Mouse (Mus musculus): ENCODE results near the gene Atp2b4. TPM values are rescaled to one million over a fixed set of nuclear protein-coding genes. Genes with fewer than 3 reads are reported as not detected.

Atp2b4 gene
- total and polyA plus RNA-seq, 3 experiments, result 18.8 to 21.1 TPM; not detected in 1

GRCm38 (mm10) chr1:133843370-133843769 is 42.5 kb upstream of the Atp2b4 start:
- Histone ChIP-seq H3K27me3 (ENCODE audit: control insufficient read depth in 1 of 2, insufficient read depth in 2 of 2, low read length in 2 of 2) (peaks cover 0 to 1% of the 10 kb centered on the region in 2 experiments), H3K4me1 (ENCODE audit: control insufficient read depth in 1 of 2, insufficient read depth in 2 of 2, low read length in 2 of 2) (no peaks in the 10 kb centered on the region), H3K27ac (ENCODE audit: control insufficient read depth, low read depth, low read length) (no peak overlapping the region), H3K79me2 (ENCODE audit: control insufficient read depth, insufficient read depth, low read length, poor library complexity) (no peaks in the 10 kb centered on the region), H3K36me3 (ENCODE audit: control insufficient read depth in 1 of 2, insufficient read depth in 2 of 2, low read length in 2 of 2) (no peaks in the 10 kb centered on the region), H3K4me3 (ENCODE audit: control insufficient read depth in 1 of 2, insufficient read depth in 1 of 2, low read depth in 2 of 2, low read length in 2 of 2) (no peak overlapping the region), H3K9ac (ENCODE audit: control insufficient read depth, low read depth, low read length, poor library complexity, severe bottlenecking) (no peak overlapping the region), H3K9me3 (replicated peaks; ENCODE audit: insufficient read depth, low read length) (no peaks in the 10 kb centered on the region)
- TF ChIP-seq ZC3H11A (IDR thresholded peaks at IDR 0.05; ENCODE audit: low read depth, low read length), result no peak
- no peak for TF ChIP-seq GABPA (IDR thresholded peaks at IDR 0.05; ENCODE audit: low read depth, low read length)
- no peak for TF ChIP-seq RCOR1 (IDR thresholded peaks at IDR 0.05; ENCODE audit: low read depth, low read length)
- no peak for DNase-seq (ENCODE audit: low read depth, low spot score)

GRCm38 (mm10) chr1:133842074-133842725 is 41.4 kb upstream of the Atp2b4 start:
- no peak for DNase-seq (ENCODE audit: low read depth, low spot score)
- no peak overlapping the region for H3K9ac ChIP-seq (ENCODE audit: control insufficient read depth, low read depth, low read length, poor library complexity, severe bottlenecking)

GRCm38 (mm10) chr1:133841171-133841926 is 40.5 kb upstream of the Atp2b4 start:
- Histone ChIP-seq H3K27me3 (ENCODE audit: control insufficient read depth in 1 of 2, insufficient read depth in 2 of 2, low read length in 2 of 2) (peaks cover 0 to 1% of the 10 kb centered on the region in 2 experiments), H3K79me2 (ENCODE audit: control insufficient read depth, insufficient read depth, low read length, poor library complexity) (no peaks in the 10 kb centered on the region), H3K9me3 (replicated peaks; ENCODE audit: insufficient read depth, low read length) (no peaks in the 10 kb centered on the region), H3K27ac (ENCODE audit: control insufficient read depth, low read depth, low read length) (no peak overlapping the region), H3K36me3 (ENCODE audit: control insufficient read depth in 1 of 2, insufficient read depth in 2 of 2, low read length in 2 of 2) (no peaks in the 10 kb centered on the region), H3K4me1 (ENCODE audit: control insufficient read depth in 1 of 2, insufficient read depth in 2 of 2, low read length in 2 of 2) (no peaks in the 10 kb centered on the region), H3K9ac (ENCODE audit: control insufficient read depth, low read depth, low read length, poor library complexity, severe bottlenecking) (no peak overlapping the region), H3K4me3 (ENCODE audit: control insufficient read depth in 1 of 2, insufficient read depth in 1 of 2, low read depth in 2 of 2, low read length in 2 of 2) (no peak overlapping the region)
- TF ChIP-seq TAL1 (IDR thresholded peaks at IDR 0.05; ENCODE audit: low read length), result no peak
- DNase-seq (ENCODE audit: low read depth, low spot score), result no peak

More at GRCm38 (mm10) chr1:133842074-133842725, 41.4 kb upstream of the Atp2b4 start:
- Histone ChIP-seq H3K4me1 (ENCODE audit: control insufficient read depth in 1 of 2, insufficient read depth in 2 of 2, low read length in 2 of 2) (no peaks in the 10 kb centered on the region), H3K27me3 (ENCODE audit: control insufficient read depth in 1 of 2, insufficient read depth in 2 of 2, low read length in 2 of 2) (peaks cover 0 to 1% of the 10 kb centered on the region in 2 experiments), H3K9me3 (replicated peaks; ENCODE audit: insufficient read depth, low read length) (no peaks in the 10 kb centered on the region), H3K36me3 (ENCODE audit: control insufficient read depth in 1 of 2, insufficient read depth in 2 of 2, low read length in 2 of 2) (no peaks in the 10 kb centered on the region), H3K27ac (ENCODE audit: control insufficient read depth, low read depth, low read length) (no peak overlapping the region), H3K79me2 (ENCODE audit: control insufficient read depth, insufficient read depth, low read length, poor library complexity) (no peaks in the 10 kb centered on the region), H3K4me3 (ENCODE audit: control insufficient read depth in 1 of 2, insufficient read depth in 1 of 2, low read depth in 2 of 2, low read length in 2 of 2) (no peak overlapping the region)
- TF ChIP-seq KAT2A (conservative IDR thresholded peaks at IDR 0.05; ENCODE audit: low read depth, low read length), result no peak
- TF ChIP-seq ZNF384 (IDR thresholded peaks at IDR 0.05; ENCODE audit: low read depth, low read length), result no peak
- no peak for TF ChIP-seq JUND (IDR thresholded peaks at IDR 0.05; ENCODE audit: low read depth, low read length)
- no peak for TF ChIP-seq NRF1 (IDR thresholded peaks at IDR 0.05; ENCODE audit: insufficient read depth, low read depth, low read length, poor library complexity, severe bottlenecking)
- TF ChIP-seq TBP (IDR thresholded peaks at IDR 0.05; ENCODE audit: low read depth, low read length), result no peak
- TF ChIP-seq USF2 (IDR thresholded peaks at IDR 0.05; ENCODE audit: borderline replicate concordance in 1 of 2, insufficient read depth in 1 of 2, low read depth in 1 of 2, low read length in 2 of 2), result no peak
- no peak for TF ChIP-seq MEF2A (IDR thresholded peaks at IDR 0.05; ENCODE audit: extremely low read depth, insufficient replicate concordance, low read depth, low read length, poor library complexity, severe bottlenecking)
- TF ChIP-seq TAL1 (IDR thresholded peaks at IDR 0.05; ENCODE audit: low read length), result no peak
- TF ChIP-seq ELF1 (IDR thresholded peaks at IDR 0.05; ENCODE audit: low read depth, low read length), result no peak
- TF ChIP-seq MYB (IDR thresholded peaks at IDR 0.05; ENCODE audit: low read depth, low read length), result no peak
- no peak for TF ChIP-seq ZC3H11A (IDR thresholded peaks at IDR 0.05; ENCODE audit: low read depth, low read length)

All from MEL (cell line).